Mouse (Mus musculus) CH12.LX (cell line): ENCODE data around the gene Actr8. TPM values are rescaled to one million over a fixed set of nuclear protein-coding genes. Genes with fewer than 3 reads are reported as not detected.

Source experiments
- DNase-seq: peaks from one replicate; pipeline ENCODE4 v3.0.0-alpha.2; 2013; ENCODE audit errors: extremely low read depth
- H3K27ac ChIP-seq: 2 replicates; pipeline ENCODE4 v1.5.1; 2012; ENCODE audit warnings: low read depth, mild to moderate bottlenecking, control low read depth, moderate library complexity; ENCODE audit not compliant: insufficient read depth
- H3K27me3 ChIP-seq: replicated peaks from 2 replicates; pipeline ENCODE3; 2012; ENCODE audit warnings: inconsistent platforms
- H3K36me3 ChIP-seq, 2 experiments: replicated peaks in 1 of 2; 2 replicates each; pipeline versions ENCODE3 to v1.6.1; 2012; ENCODE audit warnings: inconsistent platforms in 1 of 2, low read length in 1 of 2, mild to moderate bottlenecking in 1 of 2, mixed read lengths in 1 of 2, moderate library complexity in 1 of 2; ENCODE audit not compliant: control insufficient read depth in 1 of 2, insufficient read depth in 1 of 2
- H3K4me1 ChIP-seq, 2 experiments: 2 replicates each; pipeline ENCODE4 v1.6.1; 2012; ENCODE audit warnings: inconsistent platforms in 1 of 2, moderate library complexity in 1 of 2; ENCODE audit not compliant: insufficient read depth in 2 of 2, control insufficient read depth in 1 of 2
- H3K4me2 ChIP-seq: 2 replicates; pipeline ENCODE4 v1.6.1; 2012; ENCODE audit warnings: low read depth, mild to moderate bottlenecking, control low read depth; ENCODE audit not compliant: poor library complexity, insufficient read depth, severe bottlenecking
- H3K4me3 ChIP-seq, 3 experiments: fragments of 150-350 bp in 1 of 3; sonication (generic) in 1 of 3; replicated peaks in 1 of 3; 2 replicates each; pipeline versions ENCODE3 to v1.5.1; 2011 to 2012; ENCODE audit warnings: low read depth in 2 of 3, low read length in 2 of 3, mild to moderate bottlenecking in 2 of 3, moderate library complexity in 2 of 3, control low read depth in 1 of 3, improper control_type of control experiment in 1 of 3, inconsistent platforms in 1 of 3, mixed read lengths in 1 of 3; ENCODE audit not compliant: poor library complexity in 1 of 3
- H3K79me2 ChIP-seq: replicated peaks from 2 replicates; pipeline ENCODE4 v1.6.1; 2012; ENCODE audit warnings: mild to moderate bottlenecking, moderate library complexity; ENCODE audit not compliant: control insufficient read depth, poor library complexity, insufficient read depth, severe bottlenecking; ENCODE audit errors: extremely low read depth
- H3K9ac ChIP-seq: 2 replicates; pipeline ENCODE4 v1.6.1; 2012; ENCODE audit warnings: low read depth, mild to moderate bottlenecking, control low read depth, moderate library complexity; ENCODE audit not compliant: insufficient read depth
- H3K9me3 ChIP-seq: replicated peaks from 2 replicates; pipeline ENCODE3; 2012; ENCODE audit warnings: low read length, inconsistent platforms, mixed read lengths
- CHD2 ChIP-seq: IDR thresholded peaks from 2 replicates; pipeline ENCODE4 v1.6.1; 2011; ENCODE audit warnings: low read length, improper control_type of control experiment
- CTCF ChIP-seq, 2 experiments: IDR thresholded peaks in 1 of 2; conservative IDR thresholded peaks in 1 of 2; 2 replicates each; pipeline ENCODE4 v1.5.1; 2011 to 2012; ENCODE audit warnings: low read depth in 2 of 2, low read length in 2 of 2, improper control_type of control experiment in 1 of 2, inconsistent platforms in 1 of 2, mild to moderate bottlenecking in 1 of 2, moderate library complexity in 1 of 2
- E2F4 ChIP-seq: IDR thresholded peaks from 2 replicates; pipeline ENCODE4 v1.6.1; 2011; ENCODE audit warnings: low read depth, low read length, improper control_type of control experiment; ENCODE audit not compliant: insufficient replicate concordance
- ETS1 ChIP-seq: conservative IDR thresholded peaks from 2 replicates; pipeline ENCODE4 v1.6.1; 2012; ENCODE audit warnings: low read depth, mild to moderate bottlenecking, inconsistent platforms, low read length, improper control_type of control experiment, moderate library complexity
- GABPA ChIP-seq: IDR thresholded peaks from 2 replicates; pipeline ENCODE4 v1.6.1; 2012; ENCODE audit warnings: low read depth, low read length, improper control_type of control experiment, inconsistent platforms; ENCODE audit not compliant: insufficient replicate concordance
- MAFK ChIP-seq: IDR thresholded peaks from 2 replicates; pipeline ENCODE4 v1.6.1; 2011; ENCODE audit warnings: low read length, improper control_type of control experiment; ENCODE audit not compliant: insufficient replicate concordance
- MAZ ChIP-seq: IDR thresholded peaks from 2 replicates; pipeline ENCODE4 v1.6.1; 2012; ENCODE audit warnings: low read depth, mild to moderate bottlenecking, inconsistent platforms, low read length, improper control_type of control experiment, moderate library complexity
- MEF2A ChIP-seq: IDR thresholded peaks from 2 replicates; pipeline ENCODE4 v1.6.1; 2014; ENCODE audit warnings: low read depth, mild to moderate bottlenecking, inconsistent platforms, low read length, improper control_type of control experiment, borderline replicate concordance
- MXI1 ChIP-seq: IDR thresholded peaks from 2 replicates; pipeline ENCODE4 v1.6.1; 2011; ENCODE audit warnings: mild to moderate bottlenecking, low read depth, low read length, improper control_type of control experiment
- MYC ChIP-seq: IDR thresholded peaks from 2 replicates; pipeline ENCODE4 v1.6.1; 2011; ENCODE audit warnings: low read depth, mild to moderate bottlenecking, improper control_type of control experiment, low read length
- PAX5 ChIP-seq: IDR thresholded peaks from 2 replicates; pipeline ENCODE4 v1.6.1; 2012; ENCODE audit warnings: low read length, inconsistent platforms, mixed read lengths
- POLR2AphosphoS2 ChIP-seq: IDR thresholded peaks from 2 replicates; pipeline ENCODE4 v1.6.1; 2011; ENCODE audit warnings: low read depth, low read length, improper control_type of control experiment
- RCOR1 ChIP-seq: conservative IDR thresholded peaks from 2 replicates; pipeline ENCODE4 v1.6.1; 2012; ENCODE audit warnings: low read depth, mild to moderate bottlenecking, inconsistent platforms, low read length, improper control_type of control experiment
- SIN3A ChIP-seq: IDR thresholded peaks from 2 replicates; pipeline ENCODE4 v1.6.1; 2012; ENCODE audit warnings: low read length, improper control_type of control experiment, inconsistent platforms
- TBP ChIP-seq: conservative IDR thresholded peaks from 2 replicates; pipeline ENCODE4 v1.6.1; 2011; ENCODE audit warnings: low read depth, low read length, improper control_type of control experiment
- TCF12 ChIP-seq: IDR thresholded peaks from 2 replicates; pipeline ENCODE4 v1.6.1; 2014; ENCODE audit warnings: low read depth, mild to moderate bottlenecking, inconsistent platforms, low read length, improper control_type of control experiment
- UBTF ChIP-seq: IDR thresholded peaks from 2 replicates; pipeline ENCODE4 v1.6.1; 2012; ENCODE audit warnings: low read depth, mild to moderate bottlenecking, inconsistent platforms, low read length, improper control_type of control experiment, moderate library complexity
- USF1 ChIP-seq: IDR thresholded peaks from 2 replicates; pipeline ENCODE4 v1.6.1; 2014; ENCODE audit warnings: low read depth, mild to moderate bottlenecking, inconsistent platforms, low read length, improper control_type of control experiment
- ZC3H11A ChIP-seq: IDR thresholded peaks from 2 replicates; pipeline ENCODE4 v1.6.1; 2012; ENCODE audit warnings: low read depth, mild to moderate bottlenecking, inconsistent platforms, low read length, improper control_type of control experiment
- ZMIZ1 ChIP-seq: IDR thresholded peaks from 2 replicates; pipeline ENCODE4 v1.6.1; 2012; ENCODE audit warnings: low read depth, mild to moderate bottlenecking, inconsistent platforms, low read length, improper control_type of control experiment
- dilution Hi-C: fragments of 300-500 bp; cut with MboI; formaldehyde crosslinking; loops from 2 replicates; pipeline ENCODE4 v1.14.3; 2020; ENCODE audit warnings: low sequenced_read_pairs; ENCODE audit not compliant: extremely low pct_unique_long_range_greater_than_20kb, extremely low pct_ligation_motif_present
- in situ Hi-C: fragments of 300-500 bp; cut with MboI; formaldehyde crosslinking; loops from 3 replicates; pipeline ENCODE4 v1.14.3; 2019; ENCODE audit warnings: low sequenced_read_pairs, low pct_ligation_motif_present, low pct_unique_long_range_greater_than_20kb, mixed read lengths
- polyA plus RNA-seq: library from polyadenylated mRNA; unstranded; fragments of >175 nt; gene quantifications from 2 replicates; pipeline ENCODE4 v1.2.1, GENCODE M21; 2012; ENCODE audit warnings: low read depth; ENCODE audit not compliant: insufficient read length
- total RNA-seq, 2 experiments: library from RNA; depleted of rRNA; stranded (reverse); fragments of 300-350 nt in 1 of 2; fragments of >200 nt in 1 of 2; gene quantifications; 2 replicates each; pipeline ENCODE4 v1.2.3; 2012 to 2014

Gene Actr8
- total and polyA plus RNA-seq, 3 experiments, result 26.7 to 34.3 (median 33.4) TPM

DNA sequence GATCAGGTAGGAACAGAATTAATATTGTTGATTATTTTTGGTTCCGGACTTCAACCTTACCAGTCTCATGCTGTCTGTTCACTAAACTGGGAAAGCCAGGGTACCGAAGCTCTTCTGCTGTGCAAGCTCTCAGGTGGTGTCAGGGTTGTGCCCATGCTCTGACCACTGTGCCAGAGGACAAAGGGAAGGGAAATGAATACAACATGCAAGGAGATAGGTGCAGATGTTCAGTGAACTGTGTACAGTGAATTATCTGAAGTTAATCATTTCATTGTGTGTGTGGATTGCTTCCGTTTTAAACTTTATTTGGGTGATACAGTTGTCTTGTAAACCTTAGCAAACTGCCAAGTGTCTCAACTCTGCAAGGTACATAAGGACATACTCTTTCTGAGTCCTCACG is 10.2 kb downstream of the Actr8 start:
- Histone ChIP-seq H3K79me2 (no peaks in the 10 kb centered on the region), H3K27ac (no peak overlapping the region), H3K4me2 (no peak overlapping the region), H3K9ac (no peak overlapping the region), H3K4me1 (no peaks in the 10 kb centered on the region; a peak in 1 of 4 replicates), H3K4me3 (no peak overlapping the region), H3K27me3 (no peaks in the 10 kb centered on the region), H3K9me3 (no peaks in the 10 kb centered on the region), H3K36me3 (peaks cover 91 to 100% of the 10 kb centered on the region in 2 experiments)
- TF ChIP-seq TCF12, result no peak
- no peak for TF ChIP-seq E2F4
- TF ChIP-seq USF1, result no peak
- TF ChIP-seq UBTF, result no peak
- TF ChIP-seq MEF2A, result no peak
- no peak for TF ChIP-seq PAX5
- no peak for TF ChIP-seq ETS1
- TF ChIP-seq GABPA, result no peak
- no peak for TF ChIP-seq SIN3A
- in situ Hi-C loops, result no loop called here
- DNase-seq, result no peak
- dilution Hi-C loops, result no loop called here

GRCm38 (mm10) chr14:29994976-29995375 is 16.8 kb downstream of the Actr8 start:
- dilution Hi-C loops (no loop called here), in situ Hi-C loops (no loop called here)
- H3K36me3 ChIP-seq, result peaks cover 58 to 83% of the 10 kb centered on the region in 2 experiments
- no peak overlapping the region for H3K4me2 ChIP-seq
- H3K4me3 ChIP-seq, result no peak overlapping the region
- no peak for DNase-seq
- H3K79me2 ChIP-seq, result no peaks in the 10 kb centered on the region
- no peak overlapping the region for H3K9ac ChIP-seq
- no peaks in the 10 kb centered on the region for H3K27me3 ChIP-seq
- no peaks in the 10 kb centered on the region for H3K9me3 ChIP-seq
- H3K27ac ChIP-seq, result no peak overlapping the region
- TF ChIP-seq ZC3H11A (no peak), MAZ (no peak), MAFK (no peak), MYC (no peak), USF1 (no peak), TCF12 (no peak), MXI1 (no peak), TBP (no peak), ETS1 (no peak), ZMIZ1 (no peak), CTCF (conservative IDR thresholded peaks at IDR 0.05 in 1 of 2, IDR thresholded peaks at IDR 0.05 in 1 of 2; ENCODE audit: low read depth in 2 of 2, low read length in 2 of 2) (no peak), CHD2 (no peak), POLR2AphosphoS2 (no peak), RCOR1 (no peak)
- H3K4me1 ChIP-seq, result peaks cover 10 to 24% of the 10 kb centered on the region in 2 experiments
